Mouse (Mus musculus) bone marrow, adult 2 months (tissue): ENCODE measurements around the gene Zfc3h1. TPM values are rescaled to one million over a fixed set of nuclear protein-coding genes. Genes with fewer than 3 reads are reported as not detected.

ENCODE experiments used
- H3K27ac ChIP-seq: fragments of 200-500 bp; 2 replicates; pipeline ENCODE4 v1.5.1; 2012; ENCODE audit warnings: low read depth, mild to moderate bottlenecking, control low read depth, inconsistent platforms, low read length; ENCODE audit not compliant: control insufficient read depth, poor library complexity, insufficient read depth
- H3K4me1 ChIP-seq: fragments of 200-500 bp; 2 replicates; pipeline ENCODE4 v1.6.1; 2011; ENCODE audit warnings: low read length; ENCODE audit not compliant: control insufficient read depth, insufficient read depth
- H3K4me3 ChIP-seq: fragments of 200-500 bp; replicated peaks from 2 replicates; pipeline ENCODE3; 2011; ENCODE audit warnings: mild to moderate bottlenecking, low read depth, low read length, control low read depth; ENCODE audit not compliant: control insufficient read depth
- CTCF ChIP-seq: fragments of 200-500 bp; IDR thresholded peaks from 2 replicates; pipeline ENCODE4 v1.5.1; 2011; ENCODE audit warnings: low read length, control low read depth; ENCODE audit not compliant: control insufficient read depth, insufficient read depth
- POLR2A ChIP-seq: fragments of 200-500 bp; IDR thresholded peaks from 2 replicates; pipeline ENCODE4 v1.6.1; 2011; ENCODE audit warnings: low read depth, mild to moderate bottlenecking, control low read depth, low read length, borderline replicate concordance; ENCODE audit not compliant: control insufficient read depth
- WGBS: fragments of 180-500 bp; shearing (Covaris S2); methylation state at CpG from one replicate; pipeline ENCODE4 v1.1.7; 2018; 5-methylcytosine and 5-hydroxymethylcytosine counted together
- polyA plus RNA-seq: library from polyadenylated mRNA; stranded (reverse); fragments of >200 nt; gene quantifications from 2 replicates; pipeline ENCODE4 v1.2.4, GENCODE M21; 2011; ENCODE audit warnings: low replicate concordance; ENCODE audit not compliant: missing spikeins, insufficient read depth, insufficient read length

Zfc3h1 gene
- polyA plus RNA-seq, 1 experiment: 36.1 TPM

- WGBS: 84% methylated on average over 1 of the region's 1 CpGs
- H3K27ac ChIP-seq: no peak overlapping the region
- H3K4me3 ChIP-seq: no peak overlapping the region
- H3K4me1 ChIP-seq: no peaks in the 10 kb centered on the region; the same call in 1 of the 2 replicates
- no peak for TF ChIP-seq POLR2A
- TF ChIP-seq CTCF: no peak
Measured at GRCm38 (mm10) chr10:115391896-115392295, 7.1 kb downstream of the Zfc3h1 start.

GRCm38 (mm10) chr10:115406393-115406792 lies 21.6 kb downstream of the Zfc3h1 start:
- Histone ChIP-seq H3K4me1 (no peaks in the 10 kb centered on the region), H3K27ac (no peak overlapping the region), H3K4me3 (no peak overlapping the region)
- WGBS: 66% methylated on average over 6 of the region's 6 CpGs
- TF ChIP-seq POLR2A (no peak), CTCF (peak; percentile 64)

- TF ChIP-seq CTCF: no peak
- TF ChIP-seq POLR2A: no peak
- H3K27ac ChIP-seq: no peak overlapping the region
- WGBS: 96% methylated on average over 2 of the region's 2 CpGs
- H3K4me1 ChIP-seq: no peaks in the 10 kb centered on the region
- no peak overlapping the region for H3K4me3 ChIP-seq
Measured at GRCm38 (mm10) chr10:115413496-115413895, 28.7 kb downstream of the Zfc3h1 start.

- no peak overlapping the region for H3K27ac ChIP-seq
- no peak overlapping the region for H3K4me3 ChIP-seq
- H3K4me1 ChIP-seq: no peaks in the 10 kb centered on the region
- WGBS: 87% methylated on average over 3 of the region's 3 CpGs
- no peak for TF ChIP-seq POLR2A
- TF ChIP-seq CTCF: no peak
Measured at GRCm38 (mm10) chr10:115414056-115414455, 29.3 kb downstream of the Zfc3h1 start.

- Histone ChIP-seq H3K4me1 (no peaks in the 10 kb centered on the region), H3K4me3 (no peak overlapping the region), H3K27ac (no peak overlapping the region)
- no peak for TF ChIP-seq POLR2A
- TF ChIP-seq CTCF: no peak
- WGBS: 92% methylated on average over 4 of the region's 4 CpGs
Measured at GRCm38 (mm10) chr10:115421976-115422375, 37.2 kb downstream of the Zfc3h1 start.

- TF ChIP-seq POLR2A (no peak), CTCF (no peak)
- H3K27ac ChIP-seq: no peak overlapping the region
- 94% methylated on average over 2 of the region's 2 CpGs for WGBS
- H3K4me1 ChIP-seq: peaks cover 2% of the 10 kb centered on the region; the same call in 1 of the 2 replicates
- H3K4me3 ChIP-seq: no peak overlapping the region
Measured at GRCm38 (mm10) chr10:115425351-115425750, 40.6 kb downstream of the Zfc3h1 start.

- 89% methylated on average over 4 of the region's 4 CpGs for WGBS
- TF ChIP-seq POLR2A (no peak), CTCF (no peak)
- no peak overlapping the region for H3K4me3 ChIP-seq
Measured at GRCm38 (mm10) chr10:115437286-115437685, 52.5 kb downstream of the Zfc3h1 start.

GRCm38 (mm10) chr10:115448614-115449013 lies 63.9 kb downstream of the Zfc3h1 start:
- TF ChIP-seq CTCF (no peak), POLR2A (no peak)
- Histone ChIP-seq H3K27ac (no peak overlapping the region), H3K4me1 (no peaks in the 10 kb centered on the region), H3K4me3 (no peak overlapping the region)
- 85% methylated on average over 13 of the region's 13 CpGs for WGBS

More at GRCm38 (mm10) chr10:115437286-115437685, 52.5 kb downstream of the Zfc3h1 start:
- no peaks in the 10 kb centered on the region for H3K4me1 ChIP-seq
- no peak overlapping the region for H3K27ac ChIP-seq

- no peak overlapping the region for H3K4me3 ChIP-seq
- 77% methylated on average over 6 of the region's 6 CpGs for WGBS
- TF ChIP-seq POLR2A (no peak), CTCF (no peak)
- no peak overlapping the region for H3K27ac ChIP-seq
- no peaks in the 10 kb centered on the region for H3K4me1 ChIP-seq
Measured at GRCm38 (mm10) chr10:115457368-115458021, 72.7 kb downstream of the Zfc3h1 start.
